Mouse (Mus musculus) C2C12 (cell line): Measurements from ENCODE around the gene Ctrc.

Experiments
- CTCF ChIP-seq: IDR thresholded peaks from one replicate; pipeline ENCODE4 v1.5.1; 2011; ENCODE audit not compliant: control insufficient read depth, insufficient read depth, insufficient read length
- MAX ChIP-seq: IDR thresholded peaks from one replicate; pipeline ENCODE4 v1.6.1; 2011; ENCODE audit warnings: mild to moderate bottlenecking, control low read depth
- MYOG ChIP-seq: IDR thresholded peaks from one replicate; pipeline ENCODE4 v1.6.1; 2011; ENCODE audit not compliant: control insufficient read depth, insufficient read length; ENCODE audit errors: extremely low read depth

- TF ChIP-seq CTCF = no peak
- TF ChIP-seq MAX = no peak
- no peak for TF ChIP-seq MYOG
Measured at GRCm38 (mm10) chr4:141818861-141819260, 27.3 kb downstream of the Ctrc start.
